Mouse (Mus musculus) heart, embryonic 11.5 days (tissue): ENCODE data around the gene Amdhd2. TPM values are rescaled to one million over a fixed set of nuclear protein-coding genes. Genes with fewer than 3 reads are reported as not detected.
A peak's percentile ranks its signal among the peaks of the same experiment; 100 is the strongest.
"Not testable (repeated sequence)": the region's sequence is repeated elsewhere in the genome, so short reads cannot be mapped to it uniquely, and the experiment has no call there.

Source experiments
- ATAC-seq: fragments of 200-750 bp; cut with Nextera tagmentation; replicated peaks from 2 replicates; pipeline ENCODE4 v1.8.0; 2017; ENCODE audit warnings: moderate library complexity; ENCODE audit not compliant: insufficient number of reproducible peaks, low FRiP score, low TSS enrichment
- H3K27ac ChIP-seq: fragments of 300-500 bp; sonication (generic); 2 replicates; pipeline ENCODE4 v1.5.1; 2014; ENCODE audit warnings: mild to moderate bottlenecking, low read depth, low read length
- H3K27me3 ChIP-seq: fragments of 300-500 bp; sonication (generic); 2 replicates; pipeline ENCODE4 v1.6.1; 2014; ENCODE audit warnings: mild to moderate bottlenecking, low read length, mixed read lengths; ENCODE audit not compliant: control insufficient read depth, insufficient read depth
- H3K36me3 ChIP-seq: fragments of 300-500 bp; sonication (generic); 2 replicates; pipeline ENCODE4 v1.6.1; 2014; ENCODE audit warnings: mild to moderate bottlenecking, low read length, moderate library complexity, mixed read lengths; ENCODE audit not compliant: control insufficient read depth, insufficient read depth
- H3K4me1 ChIP-seq: fragments of 300-500 bp; sonication (generic); 2 replicates; pipeline ENCODE4 v1.6.1; 2014; ENCODE audit warnings: low read length; ENCODE audit not compliant: control insufficient read depth, insufficient read depth
- H3K4me2 ChIP-seq: fragments of 300-500 bp; sonication (generic); 2 replicates; pipeline ENCODE4 v1.6.1; 2014; ENCODE audit warnings: mild to moderate bottlenecking, moderate library complexity
- H3K4me3 ChIP-seq: fragments of 300-500 bp; sonication (generic); 2 replicates; pipeline ENCODE4 v1.5.1; 2014; ENCODE audit warnings: low read depth, low read length
- H3K9ac ChIP-seq: fragments of 300-500 bp; sonication (generic); 2 replicates; pipeline ENCODE4 v1.6.1; 2014; ENCODE audit warnings: mild to moderate bottlenecking, low read depth, low read length, moderate library complexity
- H3K9me3 ChIP-seq: fragments of 300-500 bp; sonication (generic); replicated peaks from 2 replicates; pipeline ENCODE4 v1.6.1; 2016; ENCODE audit warnings: low read length; ENCODE audit not compliant: control insufficient read depth
- WGBS: fragments of 180-500 bp; shearing (Covaris S2); extraction: QIAGEN DNeasy Blood & Tissue Kit; methylation state at CpG from one replicate; pipeline ENCODE4 v1.1.7; 2014; ENCODE audit not compliant: insufficient replicate concordance; 5-methylcytosine and 5-hydroxymethylcytosine counted together
- polyA plus RNA-seq: library from polyadenylated mRNA; unstranded; fragments of >200 nt; fragmentation: Nextera tagmentation; extraction: Ambion mirVana; gene quantifications from 2 replicates; pipeline ENCODE4 v1.2.1, GENCODE M21; 2014

The Amdhd2 gene
- polyA plus RNA-seq, 1 experiment from 2014 or later: 31.0 TPM

DNA sequence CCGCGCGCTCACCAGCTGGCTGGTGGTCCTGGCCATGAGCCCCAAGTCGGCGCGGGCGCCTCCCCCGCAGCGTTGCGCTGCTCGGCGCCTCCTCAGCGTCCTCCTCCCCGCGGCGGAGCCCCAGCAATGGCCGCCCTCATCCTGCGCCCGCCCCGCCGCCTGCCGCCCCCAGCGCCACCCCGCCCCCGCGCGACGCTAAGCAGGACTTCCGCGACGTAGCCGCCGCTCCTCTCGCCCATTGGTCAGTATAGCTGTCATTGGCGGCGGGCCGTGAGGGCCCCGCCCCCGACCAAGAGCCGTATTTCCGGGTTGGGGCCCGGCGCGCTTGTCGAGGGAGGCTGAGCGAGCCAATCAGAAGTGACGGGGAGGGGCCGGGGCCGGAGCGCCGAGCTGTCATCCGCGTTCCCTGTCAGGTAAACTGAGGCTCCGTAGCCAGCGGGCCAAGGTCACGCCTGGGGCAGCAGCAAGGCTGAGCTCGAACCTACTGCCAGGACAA, 22.1 kb downstream of the Amdhd2 start:
- WGBS: under 1% methylated on average over 49 of the region's 57 CpGs
- no peaks in the 10 kb centered on the region for H3K27me3 ChIP-seq
- no peaks in the 10 kb centered on the region for H3K9me3 ChIP-seq
- H3K36me3 ChIP-seq: no peaks in the 10 kb centered on the region
- peak overlapping the region; percentile 98 for H3K4me3 ChIP-seq
- H3K27ac ChIP-seq: peak overlapping the region; percentile 87
- H3K4me2 ChIP-seq: peak overlapping the region; percentile 88
- H3K9ac ChIP-seq: peak overlapping the region; percentile 90
- peak; percentile 99 for ATAC-seq
- peaks cover 11% of the 10 kb centered on the region for H3K4me1 ChIP-seq

GRCm38 (mm10) chr17:24140845-24141424, 22.6 kb downstream of the Amdhd2 start:
- Histone ChIP-seq H3K4me1 (peaks cover 11% of the 10 kb centered on the region), H3K9ac (peak overlapping the region; percentile 90), H3K4me3 (peak overlapping the region; percentile 98), H3K27me3 (no peaks in the 10 kb centered on the region), H3K36me3 (no peaks in the 10 kb centered on the region), H3K9me3 (no peaks in the 10 kb centered on the region), H3K27ac (peak overlapping the region; percentile 87), H3K4me2 (peak overlapping the region; percentile 88)
- ATAC-seq: peak; percentile 60
- WGBS: under 1% methylated on average over 33 of the region's 43 CpGs

GRCm38 (mm10) chr17:24139968-24140367, 23.6 kb downstream of the Amdhd2 start:
- 90% methylated on average over 4 of the region's 4 CpGs for WGBS

DNA sequence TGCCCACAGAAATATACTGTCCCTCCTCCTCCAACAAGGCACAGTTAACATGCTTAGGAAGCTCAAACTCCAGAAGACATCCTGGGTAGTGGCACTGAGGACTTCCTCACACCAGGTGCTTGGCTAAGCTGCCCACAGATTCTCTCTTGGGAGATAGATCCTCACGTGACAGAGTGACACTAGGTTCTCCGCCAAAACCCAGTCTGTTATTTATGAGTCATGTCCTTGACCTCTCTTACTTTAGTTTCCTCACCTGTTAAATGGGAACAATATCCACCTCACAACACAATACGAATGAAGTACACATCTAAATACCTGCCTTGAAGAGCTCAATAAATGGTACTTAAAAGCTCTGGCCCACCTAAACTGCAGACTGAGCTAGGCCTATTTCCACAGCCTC, 24.3 kb downstream of the Amdhd2 start:
- 84% methylated on average over 3 of the region's 3 CpGs for WGBS
- no peak for ATAC-seq
- Histone ChIP-seq H3K4me2 (no peak overlapping the region), H3K27me3 (no peaks in the 10 kb centered on the region), H3K9me3 (no peaks in the 10 kb centered on the region), H3K4me3 (no peak overlapping the region), H3K36me3 (no peaks in the 10 kb centered on the region), H3K9ac (no peak overlapping the region), H3K4me1 (peaks cover 11% of the 10 kb centered on the region), H3K27ac (no peak overlapping the region)

More at GRCm38 (mm10) chr17:24139968-24140367, 23.6 kb downstream of the Amdhd2 start:
- Histone ChIP-seq H3K4me1 (peaks cover 11% of the 10 kb centered on the region), H3K4me2 (peak overlapping the region; percentile 88), H3K27me3 (no peaks in the 10 kb centered on the region), H3K9ac (no peak overlapping the region), H3K9me3 (no peaks in the 10 kb centered on the region), H3K36me3 (no peaks in the 10 kb centered on the region), H3K4me3 (peak overlapping the region; percentile 98), H3K27ac (no peak overlapping the region)
- no peak for ATAC-seq

- H3K9ac ChIP-seq: no peak overlapping the region
- WGBS: 78% methylated on average over 2 of the region's 2 CpGs
- H3K4me2 ChIP-seq: no peak overlapping the region
- ATAC-seq: no peak
- peaks cover 11% of the 10 kb centered on the region for H3K4me1 ChIP-seq
- H3K36me3 ChIP-seq: no peaks in the 10 kb centered on the region
- no peaks in the 10 kb centered on the region for H3K27me3 ChIP-seq
- no peak overlapping the region for H3K27ac ChIP-seq
- H3K9me3 ChIP-seq: no peaks in the 10 kb centered on the region
- no peak overlapping the region for H3K4me3 ChIP-seq
These were observed 26.2 kb downstream of the Amdhd2 start for GRCm38 (mm10) chr17:24137226-24137880.

GRCm38 (mm10) chr17:24134062-24134461, 29.5 kb downstream of the Amdhd2 start:
- no peak overlapping the region for H3K4me3 ChIP-seq
- H3K9ac ChIP-seq: no peak overlapping the region
- no peak overlapping the region for H3K4me2 ChIP-seq
- H3K27ac ChIP-seq: no peak overlapping the region
- no peaks in the 10 kb centered on the region for H3K9me3 ChIP-seq
- no peak for ATAC-seq
- H3K4me1 ChIP-seq: no peaks in the 10 kb centered on the region
- H3K27me3 ChIP-seq: no peaks in the 10 kb centered on the region
- no peaks in the 10 kb centered on the region for H3K36me3 ChIP-seq

- 80% methylated on average over 4 of the region's 4 CpGs for WGBS
- H3K27ac ChIP-seq, H3K9ac ChIP-seq, H3K4me2 ChIP-seq, H3K27me3 ChIP-seq, H3K36me3 ChIP-seq, H3K9me3 ChIP-seq, ATAC-seq, H3K4me3 ChIP-seq, H3K4me1 ChIP-seq: not testable (repeated sequence)
These were observed 30.6 kb downstream of the Amdhd2 start for GRCm38 (mm10) chr17:24132919-24133318.

- H3K27me3 ChIP-seq: no peaks in the 10 kb centered on the region
- H3K9ac ChIP-seq: no peak overlapping the region
- H3K4me1 ChIP-seq: no peaks in the 10 kb centered on the region
- H3K4me3 ChIP-seq: no peak overlapping the region
- H3K9me3 ChIP-seq: no peaks in the 10 kb centered on the region
- no peaks in the 10 kb centered on the region for H3K36me3 ChIP-seq
- no peak for ATAC-seq
- WGBS: 79% methylated on average over 3 of the region's 3 CpGs
- no peak overlapping the region for H3K27ac ChIP-seq
- H3K4me2 ChIP-seq: no peak overlapping the region
These were observed 32.0 kb downstream of the Amdhd2 start for GRCm38 (mm10) chr17:24131570-24131969.

DNA sequence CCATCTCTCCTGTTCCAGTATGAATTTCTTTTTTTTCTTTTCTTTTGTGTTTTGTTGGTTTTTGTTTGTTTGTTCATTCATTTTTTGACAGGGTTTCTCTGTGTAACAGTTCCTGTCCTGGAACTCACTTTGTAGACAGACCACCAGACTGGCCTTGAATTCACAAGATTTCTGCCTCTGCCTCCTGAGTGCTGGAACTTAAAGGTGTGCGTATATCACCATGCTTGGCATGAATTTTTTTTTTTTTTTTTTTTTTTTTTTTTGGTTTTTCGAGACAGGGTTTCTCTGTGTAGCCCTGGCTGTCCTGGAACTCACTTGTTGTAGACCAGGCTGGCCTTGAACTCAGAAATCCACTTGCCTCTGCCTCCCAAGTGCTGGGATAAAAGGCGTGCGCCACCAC, 34.3 kb downstream of the Amdhd2 start:
- not testable (repeated sequence) for H3K4me2 ChIP-seq, H3K4me1 ChIP-seq, H3K9ac ChIP-seq, H3K27me3 ChIP-seq, H3K27ac ChIP-seq, ATAC-seq, H3K36me3 ChIP-seq, H3K9me3 ChIP-seq, H3K4me3 ChIP-seq
- WGBS: 89% methylated on average over 4 of the region's 4 CpGs
